Mouse (Mus musculus) testis, adult 2 months (tissue): ENCODE results near the gene Lrrk1.

Experiments used
- CTCF ChIP-seq: fragments of 200-500 bp; IDR thresholded peaks from 2 replicates; pipeline ENCODE4 v1.5.1; 2012; ENCODE audit warnings: low read depth, mild to moderate bottlenecking, inconsistent platforms, low read length, moderate library complexity; ENCODE audit not compliant: control insufficient read depth, insufficient read depth, insufficient replicate concordance
- POLR2A ChIP-seq: fragments of 200-500 bp; IDR thresholded peaks from 2 replicates; pipeline ENCODE4 v1.6.1; 2012; ENCODE audit warnings: low read depth, mild to moderate bottlenecking, inconsistent platforms, low read length, moderate library complexity; ENCODE audit not compliant: control insufficient read depth

DNA sequence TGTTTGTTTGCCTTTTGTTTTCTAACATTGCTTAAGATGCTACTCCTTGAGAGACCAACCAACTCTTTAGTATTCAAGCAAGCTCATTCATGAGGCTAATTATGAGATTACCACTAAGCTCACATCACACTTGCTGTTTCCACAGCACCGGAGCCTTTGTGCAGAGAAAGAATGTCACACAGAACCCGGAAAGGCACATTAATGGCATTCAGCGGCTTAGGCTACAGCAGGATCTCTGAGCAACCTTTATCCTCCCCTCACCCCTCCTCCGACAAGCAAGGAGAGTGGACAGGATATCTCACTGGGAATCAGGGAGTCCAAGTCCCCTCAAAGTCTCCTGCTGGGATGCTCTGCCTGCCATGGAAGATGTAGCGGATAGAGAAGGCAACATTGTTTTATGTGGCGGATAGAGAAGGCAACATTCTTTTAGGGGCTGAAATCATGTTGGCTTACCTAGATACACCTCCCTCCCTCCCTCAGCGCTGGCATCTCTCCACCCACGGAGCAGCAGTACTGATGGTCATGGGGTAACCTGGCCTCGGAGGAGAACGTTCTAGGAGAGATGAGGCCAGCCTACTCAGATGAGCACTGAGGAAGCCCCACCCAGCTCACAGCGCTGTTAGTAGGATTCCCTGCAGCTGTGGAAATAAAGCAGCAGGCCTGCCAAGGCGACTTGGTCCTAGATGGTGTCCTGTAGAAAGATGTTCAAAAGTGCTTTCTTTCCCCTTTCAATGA lies 91.1 kb downstream of the Lrrk1 start:
- TF ChIP-seq POLR2A (no peak), CTCF (no peak)
